Mouse (Mus musculus) splenic B cell, adult 2 months (primary cell): Measurements from ENCODE around the gene Klhl26.

Source experiments
- DNase-seq: peaks from one replicate; pipeline ENCODE4 v3.0.0-alpha.2; 2011; ENCODE audit warnings: low read depth, low spot score
- H3K27me3 ChIP-seq: 2 replicates; pipeline ENCODE4 v1.6.1; 2012; ENCODE audit warnings: mild to moderate bottlenecking, low read length, moderate library complexity, mixed read lengths; ENCODE audit not compliant: control insufficient read depth, poor library complexity, insufficient read depth, severe bottlenecking
- H3K36me3 ChIP-seq: 2 replicates; pipeline ENCODE4 v1.6.1; 2012; ENCODE audit warnings: mild to moderate bottlenecking, low read length, moderate library complexity, mixed read lengths; ENCODE audit not compliant: control insufficient read depth, poor library complexity, insufficient read depth, severe bottlenecking

The Klhl26 gene

DNA sequence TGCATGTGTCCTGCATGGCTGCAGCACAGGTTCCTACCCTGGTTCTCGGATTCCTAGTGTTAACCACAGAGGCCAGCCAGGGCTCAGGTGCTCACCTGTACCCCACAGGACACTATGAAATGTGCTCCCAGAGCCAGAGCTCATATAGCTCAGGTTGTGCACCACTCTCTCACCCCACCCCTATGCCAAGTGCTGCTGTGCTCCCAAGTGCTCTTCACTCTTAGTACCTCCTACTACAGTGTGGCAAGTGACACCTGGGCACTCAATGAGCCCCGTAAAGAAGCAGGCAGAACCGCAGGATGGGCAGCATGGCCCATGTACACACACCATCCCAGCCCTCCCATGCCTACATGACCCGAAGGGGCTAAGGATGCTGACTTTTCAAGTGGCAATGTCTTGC, 8.0 kb downstream of the Klhl26 start:
- Histone ChIP-seq H3K27me3 (no peaks in the 10 kb centered on the region), H3K36me3 (no peaks in the 10 kb centered on the region)
- DNase-seq = no peak

DNA sequence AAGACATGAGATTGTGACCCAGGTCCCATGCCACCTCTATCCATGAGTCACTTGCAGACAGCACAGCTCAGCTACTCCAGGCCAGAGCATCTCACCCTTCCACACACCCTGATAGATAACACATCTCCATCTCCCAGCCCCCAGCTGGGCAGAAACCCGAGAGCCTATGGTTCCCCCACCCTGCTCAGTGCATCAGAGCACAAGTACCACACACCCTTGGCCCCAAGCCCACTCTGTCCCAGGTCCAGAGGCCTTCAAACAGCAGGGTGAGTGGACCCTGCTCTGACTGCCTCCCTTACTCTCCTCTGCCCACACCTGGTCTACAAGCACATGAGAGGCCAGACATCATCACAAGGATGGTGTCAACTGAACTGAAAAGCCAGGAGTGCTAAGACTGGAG, 8.9 kb downstream of the Klhl26 start:
- Histone ChIP-seq H3K27me3 (no peaks in the 10 kb centered on the region), H3K36me3 (no peaks in the 10 kb centered on the region)
- DNase-seq = no peak

DNA sequence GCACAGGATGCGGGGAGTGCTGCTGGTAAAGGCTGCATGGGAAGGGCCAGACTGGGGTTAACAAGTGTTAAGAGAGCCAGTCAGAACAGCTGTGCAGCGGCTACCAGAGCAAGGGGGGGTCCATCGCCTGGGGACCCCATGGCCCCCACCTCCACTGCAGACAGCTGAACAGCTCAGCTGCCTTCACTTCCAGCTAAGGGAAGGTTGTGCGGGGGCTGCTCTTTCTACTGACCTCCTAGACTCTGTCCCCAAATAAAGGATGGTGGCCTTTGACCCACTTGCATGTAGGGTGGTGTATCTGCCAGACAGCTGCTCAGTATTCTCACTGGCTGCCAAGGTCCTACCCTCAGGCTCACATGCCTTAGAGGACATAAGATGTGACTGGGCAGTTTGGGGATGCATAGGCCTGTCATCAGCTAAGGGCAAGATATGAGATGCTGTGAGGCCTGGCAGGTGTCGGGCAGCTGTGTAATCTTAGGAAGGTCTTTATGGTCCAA, 9.5 kb downstream of the Klhl26 start:
- no peaks in the 10 kb centered on the region for H3K36me3 ChIP-seq
- no peak for DNase-seq
- H3K27me3 ChIP-seq = no peaks in the 10 kb centered on the region

DNA sequence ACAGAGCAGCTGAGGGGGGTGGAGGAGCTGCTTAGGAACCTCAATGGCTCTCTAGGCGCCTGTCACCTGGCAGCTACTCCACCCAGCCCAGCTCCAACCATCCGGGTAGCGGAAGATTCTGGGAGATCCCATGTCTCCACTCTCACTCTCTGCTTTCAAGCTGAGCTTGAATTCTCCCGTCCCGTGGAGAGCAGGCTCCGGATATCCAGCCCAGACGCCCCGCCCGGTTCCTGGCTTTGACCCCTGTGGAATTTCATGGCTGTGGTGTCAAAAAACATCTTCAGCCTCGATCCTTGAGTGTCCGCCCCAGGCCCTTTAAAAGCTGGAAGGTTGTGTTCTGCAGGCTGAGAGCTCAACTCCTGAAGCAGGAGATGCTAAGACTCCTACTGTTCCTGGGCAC, 10.0 kb downstream of the Klhl26 start:
- DNase-seq = no peak
- Histone ChIP-seq H3K27me3 (no peaks in the 10 kb centered on the region), H3K36me3 (no peaks in the 10 kb centered on the region)

DNA sequence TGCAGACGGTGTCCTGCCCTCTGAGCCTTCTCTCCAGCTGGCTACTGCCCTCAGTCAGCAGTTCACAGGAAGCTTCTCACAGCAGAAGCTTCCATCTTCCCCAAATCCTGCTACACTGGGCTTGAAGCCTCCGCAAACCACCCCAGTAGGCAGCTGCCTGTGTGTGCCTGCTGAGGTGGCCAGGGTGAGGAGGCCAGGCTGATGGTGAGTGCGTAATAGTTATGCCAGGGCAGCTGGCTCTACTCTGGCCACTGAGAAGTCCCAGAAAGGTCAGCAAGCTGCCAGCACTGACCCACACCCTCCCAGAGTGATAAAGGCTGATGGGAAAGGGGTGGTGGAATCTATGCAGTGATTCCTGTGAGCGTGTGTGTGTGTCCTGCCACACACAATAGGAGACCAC, 10.5 kb downstream of the Klhl26 start:
- H3K36me3 ChIP-seq = no peaks in the 10 kb centered on the region
- no peak for DNase-seq

DNA sequence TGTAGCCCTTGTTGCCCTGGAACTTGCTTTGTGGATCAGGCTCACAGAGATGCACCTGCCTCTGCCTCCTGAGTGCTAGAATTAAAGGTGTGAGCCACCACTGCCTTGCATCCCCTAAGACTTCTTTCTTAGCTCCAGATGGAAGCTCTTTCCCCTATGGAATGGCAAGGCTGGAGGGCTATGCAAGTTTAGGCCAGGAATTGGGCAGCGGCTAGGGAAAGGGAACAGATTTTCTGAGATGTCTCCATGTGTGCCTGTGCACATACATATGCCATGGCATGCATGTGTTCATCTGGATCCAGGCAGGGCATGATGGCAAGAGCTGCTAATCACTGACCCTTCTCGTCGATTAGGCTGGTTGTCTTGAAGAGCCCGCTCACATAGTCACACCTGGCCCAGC, 11.1 kb downstream of the Klhl26 start:
- DNase-seq = no peak
- no peaks in the 10 kb centered on the region for H3K36me3 ChIP-seq
- no peaks in the 10 kb centered on the region for H3K27me3 ChIP-seq

More for the DNA sequence above, 10.5 kb downstream of the Klhl26 start:
- H3K27me3 ChIP-seq = no peaks in the 10 kb centered on the region

DNA sequence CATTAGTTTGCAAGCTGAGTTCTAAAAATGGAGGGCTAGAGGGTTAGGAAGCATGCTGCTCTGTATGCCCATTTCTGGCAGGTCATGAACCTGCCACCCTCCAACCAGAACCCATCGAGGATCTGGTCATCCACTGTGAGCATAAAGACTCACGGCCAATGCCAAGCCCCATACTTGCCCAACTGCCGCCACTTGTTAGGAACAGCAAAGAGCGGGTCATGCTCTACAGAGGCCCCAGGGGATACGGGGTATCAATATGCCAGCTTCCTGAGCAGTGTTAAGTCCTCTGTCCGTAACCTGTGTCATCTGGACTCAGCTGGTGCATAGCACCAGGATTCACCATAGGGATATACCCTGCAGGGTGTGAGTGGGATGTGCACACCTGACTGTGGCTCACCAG, 12.6 kb downstream of the Klhl26 start:
- DNase-seq = no peak
- Histone ChIP-seq H3K36me3 (no peaks in the 10 kb centered on the region), H3K27me3 (no peaks in the 10 kb centered on the region)

DNA sequence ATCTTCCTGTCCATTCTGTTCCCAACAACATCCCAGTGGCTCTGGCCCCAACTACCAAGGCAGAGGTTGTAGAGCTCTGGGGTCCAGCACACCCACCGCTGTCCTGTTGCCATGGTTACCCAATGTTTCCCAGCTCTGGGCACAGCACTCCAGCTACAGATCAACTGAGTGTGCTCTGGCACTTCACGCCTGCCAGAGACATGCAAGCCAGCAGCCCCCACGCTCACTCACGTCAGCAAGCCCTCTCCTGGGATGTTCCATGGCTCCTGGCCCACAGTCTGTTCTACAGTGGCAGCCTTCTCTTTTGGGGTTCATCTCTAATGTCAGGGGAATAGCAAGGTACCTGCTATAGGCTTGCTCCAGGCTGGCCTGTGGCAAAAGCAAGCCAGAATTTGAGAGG, 13.5 kb downstream of the Klhl26 start:
- Histone ChIP-seq H3K27me3 (no peaks in the 10 kb centered on the region), H3K36me3 (no peaks in the 10 kb centered on the region)
- no peak for DNase-seq

DNA sequence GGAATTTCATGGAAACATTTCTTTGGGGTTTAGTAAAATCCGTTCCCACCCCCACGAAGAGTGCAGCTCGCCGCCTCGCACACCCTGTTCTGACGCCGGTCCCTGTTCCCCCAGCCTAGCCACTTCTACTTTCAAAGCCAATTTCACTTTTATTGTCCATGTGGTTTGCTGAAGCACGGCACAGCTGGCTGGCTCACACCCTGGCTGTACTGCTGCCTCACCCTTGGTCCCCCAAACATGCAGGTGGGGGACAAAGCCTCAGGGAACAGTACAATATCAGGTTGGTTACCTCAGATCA, 14.3 kb downstream of the Klhl26 start:
- H3K36me3 ChIP-seq = no peaks in the 10 kb centered on the region
- no peaks in the 10 kb centered on the region for H3K27me3 ChIP-seq
- no peak for DNase-seq

DNA sequence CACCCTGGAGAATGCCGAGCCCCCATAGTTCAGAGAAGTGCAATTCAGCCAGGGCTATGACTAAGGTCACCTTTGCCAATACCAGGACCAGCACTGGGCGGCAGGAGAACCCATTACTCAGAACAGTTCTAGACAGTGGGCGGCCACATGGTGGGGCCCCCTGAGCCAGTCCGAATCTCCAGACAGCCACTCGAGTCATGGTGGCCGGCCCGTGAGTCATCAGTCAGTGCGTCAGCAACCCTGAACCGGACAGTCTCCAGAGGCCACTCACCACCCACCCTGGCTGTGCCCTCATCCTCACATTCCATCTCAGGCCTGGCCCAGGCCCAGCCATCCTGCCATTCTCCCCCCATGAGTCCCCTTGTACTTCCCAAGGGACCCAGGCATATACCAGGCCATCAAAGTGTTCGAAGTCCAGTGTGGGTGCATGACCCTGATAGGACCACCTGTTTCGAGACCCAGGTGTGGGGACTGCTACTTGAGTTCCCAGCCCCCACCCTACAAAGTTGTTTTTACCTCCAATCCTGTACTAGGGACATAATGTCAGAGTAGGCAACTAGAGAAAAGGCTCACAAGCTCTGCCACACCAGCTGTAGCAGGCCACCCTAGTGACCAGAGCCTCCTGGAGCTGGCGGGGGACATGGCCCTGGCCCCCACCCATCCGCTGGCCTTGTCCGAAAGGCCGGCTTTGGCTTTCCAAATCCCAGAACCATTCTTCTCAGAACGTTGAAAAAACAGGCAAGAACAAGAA, 14.8 kb downstream of the Klhl26 start:
- H3K36me3 ChIP-seq = no peaks in the 10 kb centered on the region
- no peaks in the 10 kb centered on the region for H3K27me3 ChIP-seq
- no peak for DNase-seq

DNA sequence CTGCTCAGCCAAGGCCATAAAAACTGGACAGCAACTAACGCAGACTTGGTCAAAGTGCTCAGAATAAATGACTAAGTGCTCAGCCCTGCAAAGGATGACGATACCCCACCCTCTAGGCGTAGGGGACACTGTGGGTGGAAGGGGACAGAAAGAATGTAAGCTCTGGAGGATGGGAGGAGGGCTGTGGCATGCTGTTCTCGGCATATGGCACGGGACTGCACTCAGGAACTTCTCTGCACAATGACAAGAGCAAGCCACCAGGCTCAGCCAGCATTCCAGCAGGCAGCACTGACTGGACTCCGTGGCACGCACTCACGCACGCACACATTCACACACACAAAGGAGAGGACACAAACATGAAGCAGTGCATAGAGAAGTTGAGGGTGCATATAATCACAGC, 16.2 kb downstream of the Klhl26 start:
- Histone ChIP-seq H3K27me3 (no peaks in the 10 kb centered on the region), H3K36me3 (no peaks in the 10 kb centered on the region)
- DNase-seq = no peak

DNA sequence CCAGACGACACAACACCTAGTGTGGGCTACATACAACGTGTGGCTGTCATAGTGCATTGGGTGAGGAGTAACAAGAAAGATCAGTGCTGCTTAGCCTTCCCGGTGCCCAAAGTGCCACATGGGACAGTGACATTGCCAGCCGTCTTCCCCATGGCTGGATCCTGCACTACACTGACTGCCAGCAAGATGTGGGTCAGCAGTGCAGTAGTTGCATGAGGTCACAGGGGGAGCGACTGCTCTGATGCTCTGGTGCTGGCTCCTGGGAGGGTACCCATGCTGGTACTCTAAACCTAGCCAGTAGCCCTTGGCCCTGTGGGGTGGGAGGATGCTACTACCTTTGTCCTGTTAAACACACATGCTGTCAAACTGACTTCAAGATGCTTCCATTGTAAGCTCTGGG, 16.6 kb downstream of the Klhl26 start:
- H3K36me3 ChIP-seq = no peaks in the 10 kb centered on the region
- DNase-seq = no peak
- no peaks in the 10 kb centered on the region for H3K27me3 ChIP-seq

DNA sequence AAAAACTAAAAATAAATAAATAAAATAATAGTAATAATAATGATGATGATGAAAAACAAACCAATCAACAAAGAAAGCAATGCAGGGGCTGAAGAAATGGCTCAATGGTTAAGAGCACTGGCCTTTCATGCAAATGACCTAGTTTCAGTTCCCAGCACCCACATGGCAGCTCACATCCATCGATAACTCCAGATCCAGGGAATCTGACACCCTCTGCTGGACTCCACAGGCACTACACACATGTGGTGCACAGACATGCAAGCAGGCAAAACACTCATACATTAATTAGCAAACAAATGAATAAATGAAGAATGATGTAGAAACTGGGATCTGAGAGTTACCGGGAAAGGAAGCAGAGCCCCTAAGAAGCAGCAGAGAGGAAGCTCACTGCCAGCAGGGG, 17.1 kb downstream of the Klhl26 start:
- DNase-seq = peak; percentile 11
- Histone ChIP-seq H3K27me3 (no peaks in the 10 kb centered on the region), H3K36me3 (no peaks in the 10 kb centered on the region)

DNA sequence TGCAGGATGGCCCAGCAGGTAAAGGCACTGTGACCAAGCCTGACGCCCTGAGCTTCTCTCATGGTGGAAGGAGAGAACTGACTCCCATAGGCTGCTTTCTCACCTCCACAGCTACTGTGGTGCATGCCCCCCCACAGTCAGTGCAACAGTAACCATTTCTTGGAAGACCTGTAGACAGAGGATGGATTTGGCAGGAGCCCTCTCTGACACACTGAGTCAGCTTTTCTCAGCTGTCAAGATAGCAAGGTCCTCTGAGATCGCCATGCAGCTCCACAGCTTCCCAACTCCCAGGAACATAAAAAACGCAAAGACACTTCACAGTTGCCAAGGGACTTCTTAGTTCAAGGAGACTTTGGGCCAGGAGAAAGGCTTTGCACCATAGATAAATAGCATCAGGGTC, 18.3 kb downstream of the Klhl26 start:
- Histone ChIP-seq H3K27me3 (no peaks in the 10 kb centered on the region), H3K36me3 (no peaks in the 10 kb centered on the region)
- no peak for DNase-seq

DNA sequence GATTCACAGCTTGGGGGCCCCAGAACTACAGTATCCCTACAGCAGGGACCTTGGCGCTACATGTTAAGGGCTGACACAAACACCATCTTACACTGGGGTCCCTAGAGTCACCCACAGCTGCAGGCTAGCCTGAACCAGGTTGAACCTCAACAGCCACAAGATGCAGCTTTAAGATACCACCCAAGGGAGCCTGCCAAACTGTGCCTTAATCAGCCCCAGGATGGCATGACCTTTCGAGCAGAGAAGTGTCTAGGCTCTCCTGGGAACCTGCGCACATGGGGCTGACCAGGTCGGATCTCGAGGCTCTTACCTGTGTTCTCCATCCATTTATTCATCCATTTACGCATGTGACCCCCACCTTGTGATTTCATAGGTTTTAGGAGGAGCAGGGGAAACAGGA, 18.9 kb downstream of the Klhl26 start:
- H3K36me3 ChIP-seq = no peaks in the 10 kb centered on the region
- H3K27me3 ChIP-seq = no peaks in the 10 kb centered on the region
- DNase-seq = no peak

DNA sequence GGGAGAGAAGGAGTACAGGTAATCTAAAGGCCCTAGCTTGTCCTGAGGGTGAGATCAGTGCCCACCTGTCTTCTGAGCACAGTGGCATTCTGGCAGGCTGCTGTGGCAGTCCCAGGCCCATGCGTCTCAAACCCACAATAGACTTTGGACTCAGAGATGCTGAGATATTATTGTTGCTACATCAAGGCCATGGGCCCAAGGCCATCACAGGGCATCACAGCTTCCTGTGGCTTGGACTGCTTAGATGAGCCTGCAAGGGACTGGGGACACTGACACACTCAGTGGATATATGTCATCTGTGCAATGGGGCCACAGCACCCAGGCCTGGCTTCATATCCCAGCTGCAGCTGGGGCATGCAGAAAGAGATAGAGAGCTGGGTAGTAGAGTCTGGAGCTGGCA, 19.8 kb downstream of the Klhl26 start:
- DNase-seq = no peak
- no peaks in the 10 kb centered on the region for H3K27me3 ChIP-seq
- H3K36me3 ChIP-seq = no peaks in the 10 kb centered on the region
